Mouse (Mus musculus) kidney, postnatal 0 days (tissue): ENCODE results near the gene Mmgt1. TPM values are rescaled to one million over a fixed set of nuclear protein-coding genes. Genes with fewer than 3 reads are reported as not detected.

Experiments
- ATAC-seq: fragments of 200-750 bp; cut with Nextera tagmentation; replicated peaks from 2 replicates; pipeline ENCODE4 v1.8.0; 2017; ENCODE audit warnings: low read depth, moderate number of reproducible peaks, moderate TSS enrichment, moderate library complexity; ENCODE audit not compliant: low FRiP score
- DNase-seq: peaks from one replicate; pipeline ENCODE4 v3.0.0-alpha.2; 2016; ENCODE audit warnings: low spot score
- H3K27ac ChIP-seq: fragments of 300-500 bp; sonication (generic); 2 replicates; pipeline ENCODE4 v1.5.1; 2014; ENCODE audit warnings: mild to moderate bottlenecking
- H3K27me3 ChIP-seq: fragments of 300-500 bp; sonication (generic); 2 replicates; pipeline ENCODE4 v1.6.1; 2014; ENCODE audit warnings: low read length, mixed read lengths; ENCODE audit not compliant: insufficient read depth
- H3K36me3 ChIP-seq: fragments of 300-500 bp; sonication (generic); 2 replicates; pipeline ENCODE4 v1.6.1; 2014; ENCODE audit warnings: low read length, mixed read lengths; ENCODE audit not compliant: insufficient read depth
- H3K4me1 ChIP-seq: fragments of 300-500 bp; sonication (generic); replicated peaks from 2 replicates; pipeline ENCODE4 v1.6.1; 2014; ENCODE audit warnings: antibody characterized with exemption, low read length, mixed read lengths; ENCODE audit not compliant: insufficient read depth
- H3K4me2 ChIP-seq: fragments of 300-500 bp; sonication (generic); 2 replicates; pipeline ENCODE4 v1.6.1; 2014; ENCODE audit warnings: mild to moderate bottlenecking, low read length, moderate library complexity, mixed read lengths
- H3K4me3 ChIP-seq: fragments of 300-500 bp; sonication (generic); replicated peaks from 2 replicates; pipeline ENCODE4 v1.5.1; 2014; ENCODE audit warnings: low read depth, low read length
- H3K9ac ChIP-seq: fragments of 300-500 bp; sonication (generic); 2 replicates; pipeline ENCODE4 v1.6.1; 2014; ENCODE audit warnings: low read depth, low read length
- H3K9me3 ChIP-seq: fragments of 300-500 bp; sonication (generic); replicated peaks from 2 replicates; pipeline ENCODE4 v1.6.1; 2016; ENCODE audit warnings: low read length, inconsistent platforms, mixed read lengths
- CTCF ChIP-seq: IDR thresholded peaks from 2 replicates; pipeline ENCODE4 v1.5.1; 2016; ENCODE audit warnings: antibody characterized with exemption, low read depth, mild to moderate bottlenecking, moderate library complexity
- WGBS: fragments of 180-500 bp; shearing (Covaris S2); extraction: QIAGEN DNeasy Blood & Tissue Kit; methylation state at CpG from one replicate; pipeline ENCODE4 v1.1.7; 2014; 5-methylcytosine and 5-hydroxymethylcytosine counted together
- polyA plus RNA-seq: library from polyadenylated mRNA; unstranded; fragments of >200 nt; fragmentation: Nextera tagmentation; extraction: Ambion mirVana; gene quantifications from 2 replicates; pipeline ENCODE4 v1.2.1, GENCODE M21; 2015

The Mmgt1 gene
- polyA plus RNA-seq, 1 experiment from 2014 or later, result 20.4 TPM

DNA sequence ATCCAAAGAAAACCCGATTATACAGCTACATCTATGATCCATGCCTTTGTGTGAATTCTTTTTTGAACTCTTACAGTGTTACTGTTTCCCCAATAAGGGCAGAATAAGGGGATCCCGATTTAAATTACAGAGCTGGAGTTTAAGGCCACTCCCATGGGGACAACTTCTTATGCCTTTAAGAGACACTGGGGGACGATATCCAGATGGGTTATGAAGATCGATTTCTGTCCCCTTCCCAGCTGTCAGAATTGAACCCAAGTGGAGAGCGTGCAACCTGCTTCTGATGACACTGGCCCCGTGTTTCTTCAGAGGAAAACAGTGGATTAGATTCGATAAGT lies 11.4 kb upstream of the Mmgt1 start:
- WGBS, result 35% methylated on average over 7 of the region's 7 CpGs
- peak overlapping the region; percentile 60 for H3K4me3 ChIP-seq
- H3K27me3 ChIP-seq, result no peaks in the 10 kb centered on the region
- H3K27ac ChIP-seq, result no peak overlapping the region
- no peak for TF ChIP-seq CTCF
- no peaks in the 10 kb centered on the region for H3K4me1 ChIP-seq
- peak overlapping the region; percentile 66 for H3K4me2 ChIP-seq
- H3K9ac ChIP-seq, result peak overlapping the region; percentile 65; the same call in 1 of the 2 replicates
- no peaks in the 10 kb centered on the region for H3K9me3 ChIP-seq
- ATAC-seq (no peak), DNase-seq (no peak)
- H3K36me3 ChIP-seq, result no peaks in the 10 kb centered on the region

DNA sequence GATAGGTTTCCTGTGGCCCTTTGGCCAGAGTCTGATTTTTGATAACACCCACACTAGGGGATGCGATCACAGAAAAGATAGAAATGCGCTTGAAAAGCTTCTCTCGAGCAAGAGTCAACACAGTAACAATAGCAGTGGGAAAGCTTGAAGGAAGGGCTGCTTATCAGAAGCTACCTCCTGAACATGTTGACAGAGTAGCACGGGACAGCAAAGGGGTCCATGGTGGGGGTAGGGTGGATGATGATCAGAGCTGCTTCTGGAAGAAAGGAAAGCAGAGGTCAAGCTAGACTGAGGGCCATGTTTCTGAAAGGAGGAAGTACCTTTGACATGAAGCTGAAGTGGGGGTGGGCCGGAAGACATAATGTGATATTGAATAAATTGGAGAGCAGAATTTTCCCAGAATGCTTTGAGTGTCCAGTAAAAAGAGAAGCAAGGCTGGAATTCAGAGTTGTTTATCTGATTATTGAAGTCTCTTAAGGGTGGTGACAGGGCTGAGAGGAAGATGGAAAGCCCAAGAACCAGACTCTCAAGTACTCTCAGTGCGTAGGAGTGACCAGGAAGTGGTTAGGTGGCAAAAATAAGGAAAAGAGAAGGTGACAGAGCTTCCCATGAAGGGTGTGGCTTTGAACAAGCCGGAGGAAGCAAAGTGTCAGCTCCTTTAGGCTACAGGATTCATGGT lies 9.3 kb upstream of the Mmgt1 start:
- no peak for TF ChIP-seq CTCF
- Histone ChIP-seq H3K27me3 (no peaks in the 10 kb centered on the region), H3K27ac (no peak overlapping the region), H3K4me2 (no peak overlapping the region), H3K36me3 (no peaks in the 10 kb centered on the region), H3K9ac (no peak overlapping the region), H3K4me3 (no peak overlapping the region), H3K9me3 (no peaks in the 10 kb centered on the region), H3K4me1 (no peaks in the 10 kb centered on the region)
- WGBS, result 76% methylated on average over 7 of the region's 7 CpGs
- ATAC-seq (no peak), DNase-seq (no peak)

DNA sequence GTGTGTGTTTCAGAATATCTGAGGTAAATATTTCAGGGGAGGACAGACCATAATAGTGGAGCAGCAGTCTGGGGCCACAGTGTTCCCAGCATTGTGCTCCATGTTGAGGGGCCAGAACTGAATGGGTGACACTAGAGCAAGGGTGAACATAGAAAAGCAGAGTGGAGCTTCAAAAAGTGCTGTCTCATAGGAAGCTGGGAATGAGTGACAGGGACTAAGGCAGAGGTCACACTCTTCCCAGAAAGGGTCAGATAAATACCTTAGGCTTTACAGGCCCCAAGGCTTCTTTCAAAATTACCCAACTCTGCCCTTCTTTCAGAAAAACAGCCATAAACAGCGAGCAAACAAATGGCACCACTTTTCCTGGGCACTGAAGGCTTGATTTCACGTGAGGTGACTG lies 8.7 kb upstream of the Mmgt1 start:
- Histone ChIP-seq H3K4me3 (no peak overlapping the region), H3K27me3 (no peaks in the 10 kb centered on the region), H3K4me1 (no peaks in the 10 kb centered on the region), H3K9me3 (no peaks in the 10 kb centered on the region), H3K36me3 (no peaks in the 10 kb centered on the region), H3K4me2 (no peak overlapping the region), H3K9ac (no peak overlapping the region), H3K27ac (no peak overlapping the region)
- TF ChIP-seq CTCF, result no peak
- WGBS, result 70% methylated on average over 2 of the region's 2 CpGs
- DNase-seq (no peak), ATAC-seq (no peak)

DNA sequence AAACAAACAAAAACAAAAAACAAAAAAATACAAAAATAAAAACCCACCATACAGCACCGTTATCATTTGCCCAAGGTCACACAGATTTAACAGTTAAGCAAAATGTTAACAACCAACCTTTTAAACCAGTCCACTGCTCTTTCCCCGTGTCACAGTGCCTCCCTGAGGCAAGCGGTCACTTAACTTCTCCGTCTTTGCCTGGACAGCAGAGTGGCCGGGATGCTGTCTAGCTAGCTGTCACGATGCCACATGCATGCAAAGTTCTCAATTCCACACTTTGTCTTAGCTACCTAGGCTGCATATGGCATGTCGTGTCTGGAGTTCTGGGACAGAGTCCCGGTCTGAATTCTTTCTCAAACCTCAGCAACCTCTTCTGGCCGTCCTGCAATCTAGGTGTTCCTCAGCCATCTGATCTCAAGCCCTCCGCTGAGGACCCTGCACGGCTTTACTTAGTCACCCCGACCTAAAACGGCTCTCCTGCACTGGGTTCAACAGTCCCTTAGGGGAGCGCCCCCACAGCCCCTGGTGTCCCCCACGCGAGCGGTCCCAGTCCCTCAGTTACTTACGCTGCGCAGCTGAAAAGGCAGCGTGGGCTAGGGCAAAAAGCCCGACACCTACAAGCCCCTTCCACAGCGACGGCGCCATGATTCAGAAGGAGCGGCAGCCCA lies 516 bp downstream of the Mmgt1 start:
- DNase-seq (peak; percentile 31), ATAC-seq (peak; percentile 51)
- H3K9me3 ChIP-seq, result no peaks in the 10 kb centered on the region
- H3K27ac ChIP-seq, result peak overlapping the region; percentile 72; the same call in 1 of the 2 replicates
- H3K4me3 ChIP-seq, result peak overlapping the region; percentile 69
- peak overlapping the region; percentile 73 for H3K9ac ChIP-seq
- no peaks in the 10 kb centered on the region for H3K27me3 ChIP-seq
- peak; percentile 44; the same call in 1 of the 2 replicates for TF ChIP-seq CTCF
- no peaks in the 10 kb centered on the region for H3K4me1 ChIP-seq
- 26% methylated on average over 25 of the region's 25 CpGs for WGBS
- no peaks in the 10 kb centered on the region for H3K36me3 ChIP-seq
- peak overlapping the region; percentile 55 for H3K4me2 ChIP-seq

DNA sequence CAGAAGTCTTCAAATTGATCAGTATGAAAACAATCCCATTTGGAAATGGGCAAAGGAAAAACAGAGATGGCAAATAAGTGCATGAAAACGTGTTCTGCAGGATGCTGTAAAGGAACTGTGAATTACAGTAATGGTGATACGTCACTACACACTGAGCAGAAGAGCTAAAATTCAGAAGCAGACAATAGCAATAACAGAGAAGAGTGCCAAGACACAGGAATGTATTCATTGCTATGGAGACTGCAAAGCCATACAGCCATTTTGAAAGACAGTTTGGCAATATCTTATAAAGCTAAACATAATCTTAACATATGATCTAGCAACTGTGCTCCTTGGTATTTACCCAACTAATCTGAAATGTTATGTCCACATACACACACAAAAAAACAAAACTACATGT lies 19.7 kb downstream of the Mmgt1 start:
- ATAC-seq, result no peak
- H3K9ac ChIP-seq, result no peak overlapping the region
- no peak for DNase-seq

DNA sequence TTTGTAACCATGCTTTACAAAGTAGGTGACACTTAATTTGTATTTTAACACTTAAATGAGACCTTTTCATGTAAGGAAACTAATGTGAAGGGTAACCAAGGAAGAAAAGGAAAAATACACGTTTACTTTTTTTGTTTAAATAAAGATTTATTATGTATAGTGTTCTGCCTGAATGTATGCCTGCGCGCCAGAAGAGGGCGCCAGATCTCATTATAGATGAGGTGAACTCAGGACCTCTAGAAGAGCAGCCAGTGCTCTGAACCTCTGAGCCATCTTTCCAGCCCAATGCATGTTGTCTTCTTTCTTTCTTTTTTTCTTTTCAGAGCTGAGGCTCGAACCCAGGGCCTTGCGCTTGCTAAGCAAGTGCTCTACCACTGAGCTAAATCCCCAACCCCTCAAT lies 25.4 kb downstream of the Mmgt1 start:
- DNase-seq, result peak; percentile 21
- WGBS, result 25% methylated on average over 6 of the region's 6 CpGs

More for the DNA sequence above, 19.7 kb downstream of the Mmgt1 start:
- Histone ChIP-seq H3K27ac (no peak overlapping the region), H3K27me3 (no peaks in the 10 kb centered on the region), H3K36me3 (no peaks in the 10 kb centered on the region), H3K4me3 (no peak overlapping the region), H3K4me1 (no peaks in the 10 kb centered on the region), H3K9me3 (no peaks in the 10 kb centered on the region), H3K4me2 (no peak overlapping the region)
- TF ChIP-seq CTCF, result no peak
- 77% methylated on average over 2 of the region's 2 CpGs for WGBS

More for the DNA sequence above, 25.4 kb downstream of the Mmgt1 start:
- Histone ChIP-seq H3K4me3 (no peak overlapping the region), H3K4me1 (no peaks in the 10 kb centered on the region), H3K4me2 (no peak overlapping the region), H3K27me3 (no peaks in the 10 kb centered on the region), H3K27ac (no peak overlapping the region), H3K9me3 (no peaks in the 10 kb centered on the region), H3K9ac (no peak overlapping the region), H3K36me3 (no peaks in the 10 kb centered on the region)
- no peak for ATAC-seq
- TF ChIP-seq CTCF, result peak; percentile 58
